Mouse (Mus musculus) testis, adult 2 months (tissue): ENCODE measurements at regions not wholly inside any gene's neighbourhood (a gene's known extent, or its start where the extent isn't known, plus 50 kb on each side); places are given as distances from the start of the nearest gene placed in this dataset.

Source experiments
- CTCF ChIP-seq: fragments of 200-500 bp; IDR thresholded peaks from 2 replicates; pipeline ENCODE4 v1.5.1; 2012; ENCODE audit warnings: low read depth, mild to moderate bottlenecking, inconsistent platforms, low read length, moderate library complexity; ENCODE audit not compliant: control insufficient read depth, insufficient read depth, insufficient replicate concordance
- POLR2A ChIP-seq: fragments of 200-500 bp; IDR thresholded peaks from 2 replicates; pipeline ENCODE4 v1.6.1; 2012; ENCODE audit warnings: low read depth, mild to moderate bottlenecking, inconsistent platforms, low read length, moderate library complexity; ENCODE audit not compliant: control insufficient read depth

DNA sequence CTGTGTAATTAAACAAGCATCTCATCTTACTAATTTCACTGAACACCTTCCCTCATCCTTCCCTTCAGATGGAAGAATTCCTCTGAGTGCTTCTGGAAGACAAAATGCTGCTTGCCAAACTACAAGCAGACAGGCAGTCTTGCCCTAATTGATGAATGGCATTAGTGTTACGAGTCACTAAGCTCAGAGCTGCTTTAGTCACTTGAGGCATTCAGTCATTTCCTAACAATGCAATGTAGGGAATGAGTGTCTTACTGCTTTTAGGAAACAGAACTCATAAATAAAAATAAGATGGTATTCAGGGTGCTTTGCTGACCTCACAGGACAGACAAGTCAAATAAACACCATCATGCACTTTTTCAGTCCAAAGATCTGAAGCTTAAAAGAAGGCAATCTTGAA lies 285.1 kb upstream of the Paip1 start:
- TF ChIP-seq CTCF (no peak), POLR2A (no peak)
